Mouse (Mus musculus): ENCODE results near the gene Scamp2. TPM values are rescaled to one million over a fixed set of nuclear protein-coding genes. Genes with fewer than 3 reads are reported as not detected.

The Scamp2 gene
- polyA plus RNA-seq, 1 experiment from 2014 or later, result 26.2 TPM

- ATAC-seq (ENCODE audit: low read depth), result peak; percentile 58
- WGBS (ENCODE audit: insufficient replicate concordance), result 22% methylated on average over 5 of the region's 5 CpGs
- no peak overlapping the region for H3K4me2 ChIP-seq (ENCODE audit: low read depth, low read length)
- no peaks in the 10 kb centered on the region for H3K27me3 ChIP-seq (ENCODE audit: control insufficient read depth, insufficient read depth, low read depth, low read length)
- H3K36me3 ChIP-seq (ENCODE audit: control insufficient read depth, insufficient read depth), result peaks cover 4% of the 10 kb centered on the region
- peaks cover 14% of the 10 kb centered on the region for H3K4me1 ChIP-seq (ENCODE audit: control insufficient read depth, low read depth, low read length)
- no peaks in the 10 kb centered on the region for H3K9me3 ChIP-seq (replicated peaks; ENCODE audit: control insufficient read depth, low read length)
- no peak overlapping the region for H3K27ac ChIP-seq (ENCODE audit: low read length)
- H3K9ac ChIP-seq (ENCODE audit: low read depth, low read length), result no peak overlapping the region
- H3K4me3 ChIP-seq (ENCODE audit: low read depth, low read length), result no peak overlapping the region
Measured at GRCm38 (mm10) chr9:57547287-57547686, 13.5 kb upstream of the Scamp2 start.

GRCm38 (mm10) chr9:57547869-57548268 is 12.9 kb upstream of the Scamp2 start:
- Histone ChIP-seq H3K27ac (ENCODE audit: low read length) (no peak overlapping the region), H3K4me2 (ENCODE audit: low read depth, low read length) (no peak overlapping the region), H3K36me3 (ENCODE audit: control insufficient read depth, insufficient read depth) (peaks cover 3% of the 10 kb centered on the region; the same call in 1 of the 2 replicates), H3K9me3 (replicated peaks; ENCODE audit: control insufficient read depth, low read length) (no peaks in the 10 kb centered on the region), H3K4me1 (ENCODE audit: control insufficient read depth, low read depth, low read length) (peaks cover 14% of the 10 kb centered on the region), H3K27me3 (ENCODE audit: control insufficient read depth, insufficient read depth, low read depth, low read length) (no peaks in the 10 kb centered on the region), H3K9ac (ENCODE audit: low read depth, low read length) (no peak overlapping the region), H3K4me3 (ENCODE audit: low read depth, low read length) (no peak overlapping the region)
- WGBS (ENCODE audit: insufficient replicate concordance), result 78% methylated on average over 11 of the region's 11 CpGs
- no peak for ATAC-seq (ENCODE audit: low read depth)

DNA sequence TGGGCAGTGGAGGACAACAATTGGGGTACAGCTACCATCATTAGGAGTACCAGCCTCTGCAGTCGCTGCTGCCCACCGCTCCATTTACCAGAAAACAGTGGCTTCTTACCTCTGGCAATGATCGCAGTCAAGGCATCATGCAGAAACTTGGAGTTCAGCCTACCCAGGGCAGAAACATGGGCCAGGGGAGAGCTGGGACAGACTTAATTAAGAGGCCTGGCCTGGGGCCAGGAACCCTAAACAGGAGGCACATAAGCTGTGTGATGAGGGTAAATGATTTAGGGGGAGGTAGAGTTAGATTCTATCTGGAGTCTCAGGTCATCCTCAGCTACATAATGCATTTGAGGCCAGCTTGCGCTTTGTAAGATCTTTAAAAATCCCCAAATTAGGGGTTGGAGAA is 11.6 kb upstream of the Scamp2 start:
- 81% methylated on average over 4 of the region's 4 CpGs for WGBS (ENCODE audit: insufficient replicate concordance)
- Histone ChIP-seq H3K9ac (ENCODE audit: low read depth, low read length) (no peak overlapping the region), H3K27ac (ENCODE audit: low read length) (no peak overlapping the region), H3K4me2 (ENCODE audit: low read depth, low read length) (no peak overlapping the region), H3K9me3 (replicated peaks; ENCODE audit: control insufficient read depth, low read length) (no peaks in the 10 kb centered on the region), H3K4me1 (ENCODE audit: control insufficient read depth, low read depth, low read length) (peaks cover 14% of the 10 kb centered on the region), H3K4me3 (ENCODE audit: low read depth, low read length) (no peak overlapping the region), H3K27me3 (ENCODE audit: control insufficient read depth, insufficient read depth, low read depth, low read length) (no peaks in the 10 kb centered on the region), H3K36me3 (ENCODE audit: control insufficient read depth, insufficient read depth) (no peaks in the 10 kb centered on the region)
- no peak for ATAC-seq (ENCODE audit: low read depth)

DNA sequence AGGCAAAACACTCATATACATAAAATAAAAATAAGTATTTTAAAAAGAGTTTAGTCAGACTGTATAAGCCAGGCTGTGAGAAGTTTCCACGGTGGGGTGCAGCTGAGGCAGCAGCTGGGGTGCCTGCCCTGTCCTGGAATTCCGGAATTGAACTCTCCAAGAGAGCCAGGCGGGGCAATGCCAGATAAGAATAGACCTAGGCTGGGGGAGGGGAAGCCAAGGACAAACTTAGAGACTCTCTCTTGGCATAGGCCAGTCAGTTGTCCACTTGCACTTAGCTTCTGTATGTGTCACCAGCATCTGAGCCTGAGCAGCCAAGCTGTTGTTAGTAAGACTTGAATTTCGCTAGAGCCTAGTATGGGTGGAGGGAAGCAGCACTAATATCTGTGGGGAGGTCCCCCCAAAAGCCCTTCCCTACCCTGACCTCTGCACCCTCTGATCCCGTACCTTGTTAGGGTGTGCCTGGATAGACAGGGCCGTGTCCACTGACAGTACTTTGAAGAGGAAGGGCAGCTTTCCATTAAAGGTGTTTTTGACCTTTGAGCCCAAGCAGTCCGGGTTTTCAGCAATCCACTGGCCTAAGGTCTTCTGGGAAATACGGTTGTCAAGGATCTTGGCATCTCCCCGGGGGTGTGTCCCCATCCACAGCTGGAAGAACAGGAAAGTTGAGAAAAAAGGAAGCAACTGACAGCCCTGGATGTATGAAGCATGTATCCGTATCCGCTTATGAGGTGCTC is 10.4 kb upstream of the Scamp2 start:
- Histone ChIP-seq H3K27ac (ENCODE audit: low read length) (no peak overlapping the region), H3K4me1 (ENCODE audit: control insufficient read depth, low read depth, low read length) (peaks cover 14% of the 10 kb centered on the region), H3K27me3 (ENCODE audit: control insufficient read depth, insufficient read depth, low read depth, low read length) (no peaks in the 10 kb centered on the region), H3K9ac (ENCODE audit: low read depth, low read length) (no peak overlapping the region), H3K4me2 (ENCODE audit: low read depth, low read length) (no peak overlapping the region), H3K9me3 (replicated peaks; ENCODE audit: control insufficient read depth, low read length) (no peaks in the 10 kb centered on the region), H3K4me3 (ENCODE audit: low read depth, low read length) (no peak overlapping the region), H3K36me3 (ENCODE audit: control insufficient read depth, insufficient read depth) (no peaks in the 10 kb centered on the region)
- ATAC-seq (ENCODE audit: low read depth), result no peak; the same call in 1 of the 2 replicates
- WGBS (ENCODE audit: insufficient replicate concordance), result 70% methylated on average over 11 of the region's 11 CpGs

DNA sequence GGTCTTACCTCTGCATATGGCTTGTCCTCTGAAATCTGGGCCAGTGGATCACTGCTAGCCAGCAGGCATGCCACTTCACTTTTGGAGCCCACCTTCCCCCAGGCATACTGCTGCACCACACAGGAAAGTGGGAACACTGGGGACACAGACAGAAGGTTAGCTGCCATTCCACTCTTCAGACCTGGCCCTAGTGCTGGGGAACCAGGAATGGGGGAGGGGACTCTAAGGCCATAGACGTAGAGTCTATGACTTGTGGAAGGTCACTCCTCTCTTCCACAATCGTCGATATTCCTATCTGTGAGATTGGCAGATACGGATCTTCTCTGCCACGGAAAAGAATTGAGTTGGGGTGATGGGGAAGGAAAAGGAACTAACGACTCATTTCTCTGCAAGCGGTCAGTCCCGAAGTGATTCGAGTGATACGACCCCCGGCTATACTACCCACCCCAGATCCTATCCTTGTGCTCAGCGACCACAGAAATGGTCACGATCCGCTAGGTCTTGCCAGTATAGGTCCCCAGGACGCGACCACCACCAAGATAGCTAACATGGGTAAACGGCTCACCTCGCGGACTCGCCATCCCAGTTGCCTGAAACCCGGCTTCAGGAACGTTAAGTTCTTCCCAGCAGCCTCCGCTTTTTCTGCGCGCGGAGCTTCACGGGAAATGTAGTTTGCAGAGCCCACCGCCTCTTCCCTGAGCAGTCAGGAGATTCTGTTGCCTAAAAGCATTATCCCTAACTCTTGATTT is 8.4 kb upstream of the Scamp2 start, which contains the start of gene Mpi:
TSS of gene Mpi (minus strand) at position 625 of the 749 bp plus-strand sequence.
- H3K4me1 ChIP-seq (ENCODE audit: control insufficient read depth, low read depth, low read length), result peaks cover 11% of the 10 kb centered on the region
- WGBS (ENCODE audit: insufficient replicate concordance), result 2% methylated on average over 28 of the region's 28 CpGs
- no peak within 1 kb of the TSS for H3K27ac ChIP-seq (ENCODE audit: low read length)
- H3K4me2 ChIP-seq (ENCODE audit: low read depth, low read length), result peak within 1 kb of the TSS; percentile 71
- no peaks in the 10 kb centered on the region for H3K9me3 ChIP-seq (replicated peaks; ENCODE audit: control insufficient read depth, low read length)
- H3K4me3 ChIP-seq (ENCODE audit: low read depth, low read length), result peak within 1 kb of the TSS; percentile 69
- ATAC-seq (ENCODE audit: low read depth), result no peak
- H3K9ac ChIP-seq (ENCODE audit: low read depth, low read length), result peak within 1 kb of the TSS; percentile 71
- no peaks in the 10 kb centered on the region for H3K36me3 ChIP-seq (ENCODE audit: control insufficient read depth, insufficient read depth)
- H3K27me3 ChIP-seq (ENCODE audit: control insufficient read depth, insufficient read depth, low read depth, low read length), result no peaks in the 10 kb centered on the region

DNA sequence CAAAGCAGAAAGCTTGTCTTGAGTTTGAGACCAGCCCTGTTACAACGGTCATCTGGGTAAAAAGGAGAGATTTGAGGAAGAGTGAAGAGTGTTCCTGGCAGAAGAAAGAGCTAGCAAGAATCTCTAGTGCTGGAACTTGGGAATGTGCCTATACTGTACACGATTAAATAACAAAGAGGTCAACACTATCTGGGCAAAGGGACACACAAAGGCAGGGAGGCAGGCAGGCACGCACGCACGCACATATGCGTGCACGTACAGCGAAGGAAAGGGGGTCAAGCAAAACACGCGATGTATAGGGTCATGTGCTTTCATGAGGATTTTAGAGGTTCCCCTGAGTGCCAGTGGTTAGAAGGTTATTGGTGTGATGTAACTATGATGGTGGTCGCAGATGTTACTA is 7.6 kb upstream of the Scamp2 start:
- WGBS (ENCODE audit: insufficient replicate concordance), result 75% methylated on average over 11 of the region's 11 CpGs
- Histone ChIP-seq H3K4me3 (ENCODE audit: low read depth, low read length) (no peak overlapping the region), H3K4me2 (ENCODE audit: low read depth, low read length) (no peak overlapping the region)

DNA sequence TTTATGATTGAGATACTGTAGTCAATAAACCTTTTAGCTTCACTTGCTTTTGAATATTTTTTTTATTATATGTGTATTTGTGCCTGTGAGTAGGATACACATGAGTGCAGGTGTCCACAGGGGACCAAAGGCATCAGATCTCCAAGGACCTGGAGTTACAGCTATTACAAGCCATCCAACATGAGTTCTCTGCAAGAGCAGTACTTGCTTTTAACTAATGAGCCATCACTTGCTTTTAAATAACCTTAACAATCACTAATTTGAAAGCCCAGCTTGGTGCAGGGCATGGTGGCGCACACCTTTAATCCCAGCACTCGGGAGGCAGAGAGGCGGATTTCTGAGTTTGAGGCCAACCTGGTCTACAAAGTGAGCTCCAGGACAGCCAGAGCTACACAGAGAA is 6.0 kb upstream of the Scamp2 start:
- ATAC-seq (ENCODE audit: low read depth), result no peak
- Histone ChIP-seq H3K9me3 (replicated peaks; ENCODE audit: control insufficient read depth, low read length) (no peaks in the 10 kb centered on the region), H3K27me3 (ENCODE audit: control insufficient read depth, insufficient read depth, low read depth, low read length) (no peaks in the 10 kb centered on the region), H3K27ac (ENCODE audit: low read length) (no peak overlapping the region), H3K4me2 (ENCODE audit: low read depth, low read length) (no peak overlapping the region), H3K4me3 (ENCODE audit: low read depth, low read length) (no peak overlapping the region), H3K4me1 (ENCODE audit: control insufficient read depth, low read depth, low read length) (peaks cover 5% of the 10 kb centered on the region), H3K9ac (ENCODE audit: low read depth, low read length) (no peak overlapping the region), H3K36me3 (ENCODE audit: control insufficient read depth, insufficient read depth) (no peaks in the 10 kb centered on the region)
- 67% methylated on average over 3 of the region's 3 CpGs for WGBS (ENCODE audit: insufficient replicate concordance)

More for the DNA sequence above, 7.6 kb upstream of the Scamp2 start:
- no peak overlapping the region for H3K9ac ChIP-seq (ENCODE audit: low read depth, low read length)
- peaks cover 5% of the 10 kb centered on the region for H3K4me1 ChIP-seq (ENCODE audit: control insufficient read depth, low read depth, low read length)
- H3K27me3 ChIP-seq (ENCODE audit: control insufficient read depth, insufficient read depth, low read depth, low read length), result no peaks in the 10 kb centered on the region
- no peak overlapping the region for H3K27ac ChIP-seq (ENCODE audit: low read length)
- H3K36me3 ChIP-seq (ENCODE audit: control insufficient read depth, insufficient read depth), result no peaks in the 10 kb centered on the region
- ATAC-seq (ENCODE audit: low read depth), result no peak
- no peaks in the 10 kb centered on the region for H3K9me3 ChIP-seq (replicated peaks; ENCODE audit: control insufficient read depth, low read length)

GRCm38 (mm10) chr9:57557215-57557614 is 3.5 kb upstream of the Scamp2 start:
- Histone ChIP-seq H3K4me1 (ENCODE audit: control insufficient read depth, low read depth, low read length) (peaks cover 15% of the 10 kb centered on the region), H3K4me2 (ENCODE audit: low read depth, low read length) (no peak overlapping the region), H3K27me3 (ENCODE audit: control insufficient read depth, insufficient read depth, low read depth, low read length) (no peaks in the 10 kb centered on the region), H3K9me3 (replicated peaks; ENCODE audit: control insufficient read depth, low read length) (no peaks in the 10 kb centered on the region), H3K27ac (ENCODE audit: low read length) (no peak overlapping the region), H3K9ac (ENCODE audit: low read depth, low read length) (no peak overlapping the region), H3K36me3 (ENCODE audit: control insufficient read depth, insufficient read depth) (no peaks in the 10 kb centered on the region), H3K4me3 (ENCODE audit: low read depth, low read length) (no peak overlapping the region)
- no peak for ATAC-seq (ENCODE audit: low read depth)
- WGBS (ENCODE audit: insufficient replicate concordance), result 58% methylated on average over 3 of the region's 3 CpGs

- Histone ChIP-seq H3K4me2 (ENCODE audit: low read depth, low read length) (no peak overlapping the region), H3K27me3 (ENCODE audit: control insufficient read depth, insufficient read depth, low read depth, low read length) (no peaks in the 10 kb centered on the region), H3K9ac (ENCODE audit: low read depth, low read length) (no peak overlapping the region), H3K4me1 (ENCODE audit: control insufficient read depth, low read depth, low read length) (peaks cover 15% of the 10 kb centered on the region), H3K36me3 (ENCODE audit: control insufficient read depth, insufficient read depth) (no peaks in the 10 kb centered on the region), H3K4me3 (ENCODE audit: low read depth, low read length) (no peak overlapping the region), H3K27ac (ENCODE audit: low read length) (no peak overlapping the region), H3K9me3 (replicated peaks; ENCODE audit: control insufficient read depth, low read length) (no peaks in the 10 kb centered on the region)
- 61% methylated on average over 4 of the region's 4 CpGs for WGBS (ENCODE audit: insufficient replicate concordance)
- no peak for ATAC-seq (ENCODE audit: low read depth)
Measured at GRCm38 (mm10) chr9:57558625-57559024, 2.1 kb upstream of the Scamp2 start.

All from liver, embryonic 16.5 days (tissue).